ENCODE assay signal across 9 mouse cellular contexts in the genomic region with DNA sequence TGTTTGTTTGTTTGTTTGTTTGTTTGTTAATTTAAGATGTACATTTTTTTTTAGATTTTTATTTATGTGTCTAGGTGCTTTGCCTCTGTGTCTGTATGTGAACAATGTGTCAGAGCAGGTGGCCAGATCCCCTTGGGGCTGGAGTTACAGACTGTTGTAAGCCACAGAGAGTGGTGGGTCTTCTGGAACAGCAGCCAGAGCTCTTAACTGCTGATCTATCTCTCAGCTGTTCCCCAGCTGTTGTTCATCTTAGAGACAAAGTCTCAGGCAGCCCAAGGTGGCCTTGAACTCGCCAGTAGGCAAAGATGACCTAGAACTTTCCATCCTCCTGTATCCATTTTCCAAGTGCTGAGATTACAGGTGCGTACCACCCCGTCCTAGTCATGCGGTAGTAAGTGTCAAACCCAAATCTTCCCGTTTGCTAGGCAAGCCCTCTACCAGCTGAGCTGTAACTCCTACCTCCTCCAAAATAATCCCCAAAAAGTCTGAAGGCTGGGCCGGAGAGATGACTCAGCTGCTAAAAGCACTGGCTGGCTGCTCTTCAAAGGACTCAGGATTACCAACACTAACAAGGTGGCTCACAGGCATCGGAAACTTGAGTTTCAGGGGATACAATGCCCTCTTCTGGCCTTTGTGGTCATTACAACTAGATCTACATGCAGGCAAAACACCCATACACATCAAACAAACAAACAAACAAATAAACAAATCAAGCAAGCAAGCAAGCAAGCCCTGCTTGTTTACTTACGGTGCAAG. TPM values are rescaled to one million over a fixed set of nuclear protein-coding genes. Genes with fewer than 3 reads are reported as not detected.
DNase-seq lines count a peak whose midpoint lies in the region; ATAC-seq and TF ChIP-seq lines count a peak whose summit lies in the region.
"Had no signal": no experiment of that assay in that cellular context is flagged by ENCODE, and none has a peak within 500 bp of the region (broad histone marks: within the 10 kb centered on the region; RNA-seq: fewer than 3 reads in every experiment).

No protein-coding gene starts in this region.

- H3K27me3 ChIP-seq in hindbrain, embryonic 11.5 days (ENCODE audit: control insufficient read depth, insufficient read depth, low read length): no peaks in the 10 kb centered on the region
- H3K27me3 ChIP-seq in hindbrain, embryonic 16.5 days (replicated peaks; ENCODE audit: control insufficient read depth, insufficient read depth, low read length): no peaks in the 10 kb centered on the region
- H3K27me3 ChIP-seq: embryonic facial prominence, embryonic 15.5 days had no signal

- peak; percentile 75 for DNase-seq in hindbrain, embryonic 11.5 days (ENCODE audit: low spot score)
- DNase-seq in ES-E14 (ENCODE audit: low read depth, low spot score): peak; percentile 76
- peak; percentile 62 to 83 for DNase-seq in frontal cortex, postnatal 36 days (ENCODE audit: low spot score in 2 of 2)
- DNase-seq in kidney, postnatal 4 days: peak; percentile 45 to 57
- peak; percentile 39 for DNase-seq in lung, adult 2 months
- DNase-seq in skeletal muscle tissue, adult 2 months (ENCODE audit: low read depth, low spot score): peak; percentile 76

- H3K4me1 ChIP-seq in hindbrain, embryonic 11.5 days (replicated peaks; ENCODE audit: control insufficient read depth, insufficient read depth, low read length): no peaks in the 10 kb centered on the region
- no peaks in the 10 kb centered on the region for H3K4me1 ChIP-seq in hindbrain, embryonic 16.5 days (ENCODE audit: control insufficient read depth, insufficient read depth, low read depth, low read length)
- H3K4me1 ChIP-seq in ES-E14 (ENCODE audit: control insufficient read depth in 2 of 2, insufficient read depth in 2 of 2, low read length in 2 of 2, poor library complexity in 1 of 2): peaks cover 0 to 3% of the 10 kb centered on the region in 2 experiments; a peak in 1 of 4 replicates
- no peaks in the 10 kb centered on the region for H3K4me1 ChIP-seq in lung, adult 2 months (ENCODE audit: control insufficient read depth, insufficient read depth, low read length)

- H3K36me3 ChIP-seq in hindbrain, embryonic 11.5 days (ENCODE audit: control insufficient read depth, insufficient read depth, low read length): no peaks in the 10 kb centered on the region
- no peaks in the 10 kb centered on the region for H3K36me3 ChIP-seq in hindbrain, embryonic 16.5 days (ENCODE audit: control insufficient read depth, insufficient read depth, low read length)
- H3K36me3 ChIP-seq in ES-E14 (ENCODE audit: control insufficient read depth, insufficient read depth, low read length, poor library complexity, severe bottlenecking): no peaks in the 10 kb centered on the region
- H3K36me3 ChIP-seq: embryonic facial prominence, embryonic 15.5 days had no signal

- TF ChIP-seq CTCF in lung, adult 2 months (IDR thresholded peaks at IDR 0.05; ENCODE audit: insufficient read depth, low read length): peak; percentile 55

- WGBS in hindbrain, embryonic 11.5 days: 53% methylated on average over 8 of the region's 8 CpGs
- WGBS in hindbrain, embryonic 16.5 days: 43% methylated on average over 8 of the region's 8 CpGs
- WGBS in lung, adult 2 months: 37% methylated on average over 8 of the region's 8 CpGs

- no peaks in the 10 kb centered on the region for H3K9me3 ChIP-seq in hindbrain, embryonic 11.5 days (ENCODE audit: control insufficient read depth, low read length)
- no peaks in the 10 kb centered on the region for H3K9me3 ChIP-seq in hindbrain, embryonic 16.5 days (ENCODE audit: control insufficient read depth, low read length)
- H3K9me3 ChIP-seq in ES-E14 (ENCODE audit: control insufficient read depth, insufficient read depth, low read depth, low read length): no peaks in the 10 kb centered on the region
- H3K9me3 ChIP-seq: embryonic facial prominence, embryonic 15.5 days had no signal

- no peak for TF ChIP-seq POLR2A in lung, adult 2 months (IDR thresholded peaks at IDR 0.05; ENCODE audit: borderline replicate concordance, extremely low read depth, low read depth, low read length)

- in situ Hi-C loops in ES-E14 (cut with MboI; ENCODE audit: low sequenced_read_pairs in 2 of 2, unreplicated experiment in 2 of 2): no loop called here

- no peak overlapping the region for H3K9ac ChIP-seq in hindbrain, embryonic 11.5 days (ENCODE audit: low read depth, low read length)
- H3K9ac ChIP-seq in hindbrain, embryonic 16.5 days (ENCODE audit: low read depth, low read length): no peak overlapping the region
- no peak overlapping the region for H3K9ac ChIP-seq in ES-E14 (ENCODE audit: insufficient read depth, low read depth, low read length, poor library complexity, severe bottlenecking)
- H3K9ac ChIP-seq: embryonic facial prominence, embryonic 15.5 days had no signal

- no peak overlapping the region for H3K4me2 ChIP-seq in hindbrain, embryonic 11.5 days (replicated peaks; ENCODE audit: low read depth, low read length)
- no peak overlapping the region for H3K4me2 ChIP-seq in hindbrain, embryonic 16.5 days (ENCODE audit: low read length)
- H3K4me2 ChIP-seq: embryonic facial prominence, embryonic 15.5 days had no signal

- no peak overlapping the region for H3K4me3 ChIP-seq in hindbrain, embryonic 11.5 days (ENCODE audit: low read depth, low read length)
- no peak overlapping the region for H3K4me3 ChIP-seq in hindbrain, embryonic 16.5 days (ENCODE audit: low read length)
- no peak overlapping the region for H3K4me3 ChIP-seq in ES-E14 (ENCODE audit: insufficient read depth in 1 of 2, low read depth in 1 of 2, low read length in 2 of 2, poor library complexity in 1 of 2, severe bottlenecking in 1 of 2)
- no peak overlapping the region for H3K4me3 ChIP-seq in lung, adult 2 months (replicated peaks; ENCODE audit: extremely low read depth, low read depth, low read length)
- H3K4me3 ChIP-seq: embryonic facial prominence, embryonic 15.5 days had no signal

- no peak for ATAC-seq in hindbrain, embryonic 11.5 days (ENCODE audit: low FRiP score)
- ATAC-seq in hindbrain, embryonic 16.5 days: no peak
- ATAC-seq in cerebellum, adult (ENCODE audit: insufficient number of reproducible peaks, low FRiP score, low TSS enrichment): peak; percentile 64; the same call in 1 of the 2 replicates

- no peak overlapping the region for H3K27ac ChIP-seq in hindbrain, embryonic 11.5 days (ENCODE audit: low read depth, low read length)
- no peak overlapping the region for H3K27ac ChIP-seq in hindbrain, embryonic 16.5 days (ENCODE audit: low read depth, low read length)
- H3K27ac ChIP-seq in ES-E14 (ENCODE audit: insufficient read depth, low read depth, low read length, poor library complexity, severe bottlenecking): no peak overlapping the region
- H3K27ac ChIP-seq: embryonic facial prominence, embryonic 15.5 days had no signal

TF ChIP-seq in ES-E14, 5 proteins besides CTCF, POLR2A, EP300 and RAD21:
- no peak for TF ChIP-seq ZNF384 (IDR thresholded peaks at IDR 0.05; ENCODE audit: low read depth, low read length)
- 0 out of 2 replicates have a peak, but pooled peaks have one; percentile 14 for TF ChIP-seq MAFK (IDR thresholded peaks at IDR 0.05; ENCODE audit: insufficient read depth, low read depth, low read length)

RNA-seq across cellular contexts. Expression of gene Stau1, which starts 8.2 kb away (rescaled TPM):
- 93.0 and 101 TPM in 2 replicates for polyA plus RNA-seq in hindbrain, embryonic 11.5 days (2014; fragmentation: Nextera tagmentation; extraction: Ambion mirVana)
- 104 and 113 TPM in 2 replicates for polyA plus RNA-seq in hindbrain, embryonic 16.5 days (2015; fragmentation: Nextera tagmentation; extraction: Ambion mirVana)
- 17.1 and 24.1 TPM in 2 replicates for total RNA-seq in ES-E14 (2012; rRNA removed)
- 22.8 and 28.3 TPM in 2 replicates for polyA plus RNA-seq in lung, adult 2 months (2012; rRNA removed)

RNA-seq across cellular contexts. Expression of gene Ddx27, which starts 10.7 kb away (rescaled TPM):
- 37.9 and 40.4 TPM in 2 replicates for polyA plus RNA-seq in hindbrain, embryonic 11.5 days (2014; fragmentation: Nextera tagmentation; extraction: Ambion mirVana)
- 34.9 and 38.1 TPM in 2 replicates for polyA plus RNA-seq in hindbrain, embryonic 16.5 days (2015; fragmentation: Nextera tagmentation; extraction: Ambion mirVana)
- total RNA-seq in ES-E14 (2012; rRNA removed): 128 and 132 TPM in 2 replicates
- polyA plus RNA-seq in lung, adult 2 months (2012; rRNA removed): 17.3 and 18.6 TPM in 2 replicates

RNA-seq across cellular contexts. Expression of gene Znfx1, which starts 58.5 kb away (rescaled TPM):
- 4.9 and 6.5 TPM in 2 replicates for polyA plus RNA-seq in hindbrain, embryonic 11.5 days (2014; fragmentation: Nextera tagmentation; extraction: Ambion mirVana)
- 6.8 and 7.6 TPM in 2 replicates for polyA plus RNA-seq in hindbrain, embryonic 16.5 days (2015; fragmentation: Nextera tagmentation; extraction: Ambion mirVana)
- 15.3 and 15.9 TPM in 2 replicates for total RNA-seq in ES-E14 (2012; rRNA removed)
- 39.4 and 46.6 TPM in 2 replicates for polyA plus RNA-seq in lung, adult 2 months (2012; rRNA removed)
